Mouse (Mus musculus) retina, embryonic 14.5 days (tissue): ENCODE data around the gene Sycp2l.
A peak's percentile ranks its signal among the peaks of the same experiment; 100 is the strongest.
"Not testable (repeated sequence)": the region's sequence is repeated elsewhere in the genome, so short reads cannot be mapped to it uniquely, and the experiment has no call there.

ENCODE experiments used
- DNase-seq: peaks from one replicate; pipeline ENCODE4 v3.0.0-alpha.2; 2015; ENCODE audit warnings: low spot score

Gene Sycp2l

DNA sequence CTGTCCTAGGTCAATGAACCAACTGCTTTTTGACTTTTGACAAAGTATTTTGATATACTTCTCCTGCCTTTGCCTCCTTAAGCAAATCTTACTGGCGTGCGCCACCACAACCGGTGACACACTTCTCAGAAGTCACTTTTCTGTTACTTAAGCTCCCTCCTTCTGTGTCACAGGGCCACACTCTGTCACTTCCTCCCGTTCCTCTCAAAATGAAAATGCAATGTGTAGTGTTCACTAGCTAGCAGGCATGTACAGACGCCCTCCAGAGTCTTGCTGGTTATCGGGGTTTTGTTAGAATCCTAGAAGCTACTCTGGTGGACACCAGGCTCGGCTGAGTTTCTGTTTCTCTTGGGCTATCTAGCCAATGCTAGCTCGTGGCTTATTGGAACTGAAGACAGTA is 14.2 kb downstream of the Sycp2l start:
- DNase-seq = no peak

DNA sequence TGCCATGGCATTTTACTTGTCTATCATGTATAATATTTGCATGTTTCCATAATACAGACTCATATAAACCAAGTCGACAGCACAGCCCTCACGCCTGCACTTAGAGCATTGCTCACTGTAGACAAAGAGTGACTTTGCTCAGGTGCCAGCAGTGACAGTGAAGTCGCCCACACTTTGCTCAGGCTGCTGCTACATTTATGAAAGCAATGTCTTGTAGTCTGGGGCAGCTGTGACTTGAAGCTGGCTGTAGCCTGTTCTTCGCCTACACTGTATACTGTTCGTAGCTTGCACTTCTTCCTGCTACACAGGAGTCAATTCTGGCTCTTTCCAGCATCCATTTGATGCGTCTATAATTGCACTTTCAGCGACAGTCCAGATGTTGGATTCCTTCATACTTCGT is 15.0 kb downstream of the Sycp2l start:
- no peak for DNase-seq

GRCm38 (mm10) chr13:41134901-41135300 is 20.8 kb downstream of the Sycp2l start:
- peak; percentile 92 for DNase-seq

- no peak for DNase-seq
Observed at GRCm38 (mm10) chr13:41145433-41145970, 31.4 kb downstream of the Sycp2l start.

DNA sequence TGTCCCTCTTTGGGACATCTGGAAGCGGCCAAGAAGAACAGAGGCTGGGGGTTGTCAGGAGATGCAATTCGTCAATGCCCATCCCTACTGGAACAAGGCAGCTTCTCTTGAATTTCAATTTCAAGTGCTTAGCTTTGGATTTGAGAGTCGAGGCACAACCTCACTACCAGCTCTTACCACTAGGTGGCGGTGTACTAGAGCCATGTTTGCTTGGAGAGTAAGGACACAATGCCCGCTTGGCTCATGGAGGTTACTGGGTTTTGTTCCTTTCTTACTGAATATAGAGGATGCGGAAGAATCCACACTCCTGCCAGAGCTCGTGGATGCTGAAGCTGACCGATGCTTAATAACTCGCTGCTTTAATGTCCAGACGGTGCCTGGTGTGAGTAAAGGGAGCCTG is 32.2 kb downstream of the Sycp2l start:
- peak; percentile 71 for DNase-seq

GRCm38 (mm10) chr13:41153146-41153545 is 39.0 kb downstream of the Sycp2l start:
- DNase-seq = no peak

DNA sequence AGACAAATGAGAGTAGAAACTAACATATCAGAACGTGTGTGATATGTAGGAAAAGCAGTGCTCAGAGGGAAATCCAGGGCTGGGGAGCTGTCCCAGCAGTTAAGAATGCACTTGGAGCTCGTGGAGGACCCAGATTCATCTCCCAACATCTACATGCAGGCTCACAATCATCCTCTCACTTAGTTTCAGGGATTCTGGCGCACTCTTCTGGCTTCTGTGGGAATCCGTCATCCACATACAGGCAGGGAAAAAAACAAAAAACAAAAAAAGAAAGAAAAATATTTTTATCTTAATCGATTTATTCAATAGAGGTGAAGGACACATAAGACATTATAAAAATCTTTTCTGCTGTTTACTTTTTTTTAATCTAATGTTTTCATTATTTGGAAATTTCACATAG is 44.3 kb downstream of the Sycp2l start:
- no peak for DNase-seq

- no peak for DNase-seq
Observed at GRCm38 (mm10) chr13:41187886-41188285, 73.8 kb downstream of the Sycp2l start.

GRCm38 (mm10) chr13:41195640-41196333 is 81.7 kb downstream of the Sycp2l start:
- no peak for DNase-seq

- no peak for DNase-seq
Observed at GRCm38 (mm10) chr13:41200861-41201260, 86.8 kb downstream of the Sycp2l start.

GRCm38 (mm10) chr13:41203289-41203688 is 89.2 kb downstream of the Sycp2l start:
- DNase-seq = no peak

GRCm38 (mm10) chr13:41203691-41204090 is 89.6 kb downstream of the Sycp2l start:
- peak; percentile 53 for DNase-seq

DNA sequence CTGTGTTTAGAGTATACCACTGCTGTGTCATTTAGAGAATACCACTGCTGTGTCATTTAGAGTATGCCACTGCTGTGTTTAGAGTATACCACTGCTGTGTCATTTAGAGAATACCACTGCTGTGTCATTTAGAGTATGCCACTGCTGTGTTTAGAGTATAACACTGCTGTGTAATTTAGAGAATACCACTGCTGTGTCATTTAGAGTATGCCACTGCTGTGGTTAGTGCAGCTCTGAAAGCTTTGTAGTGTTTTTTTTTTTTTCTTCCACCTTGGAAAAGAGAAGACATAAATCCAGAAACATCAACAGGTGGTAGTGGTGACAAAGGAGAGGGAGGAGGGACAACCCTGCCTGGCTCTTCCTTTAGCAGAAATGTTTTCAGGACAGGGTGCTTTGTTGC is 91.5 kb downstream of the Sycp2l start:
- not testable (repeated sequence) for DNase-seq

DNA sequence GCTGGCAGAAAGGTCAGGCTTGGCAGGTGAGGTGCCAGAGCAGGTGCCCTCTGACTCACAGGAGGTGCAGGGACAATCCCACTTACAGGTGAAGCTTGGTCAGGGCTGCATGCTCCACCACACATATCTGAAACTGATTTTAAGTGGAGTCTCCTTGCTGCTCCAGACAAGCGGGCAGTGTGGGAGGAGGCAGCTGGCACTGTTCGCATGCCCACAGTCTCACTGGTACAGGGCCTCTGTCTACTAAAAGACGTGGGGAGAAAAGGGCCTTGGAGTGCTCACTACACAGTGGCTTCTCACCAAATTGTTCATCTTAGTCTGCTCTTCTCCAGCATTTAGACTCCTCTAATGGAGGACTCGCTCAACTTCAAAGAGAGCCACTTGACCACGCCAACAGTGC is 92.1 kb downstream of the Sycp2l start:
- no peak for DNase-seq

DNA sequence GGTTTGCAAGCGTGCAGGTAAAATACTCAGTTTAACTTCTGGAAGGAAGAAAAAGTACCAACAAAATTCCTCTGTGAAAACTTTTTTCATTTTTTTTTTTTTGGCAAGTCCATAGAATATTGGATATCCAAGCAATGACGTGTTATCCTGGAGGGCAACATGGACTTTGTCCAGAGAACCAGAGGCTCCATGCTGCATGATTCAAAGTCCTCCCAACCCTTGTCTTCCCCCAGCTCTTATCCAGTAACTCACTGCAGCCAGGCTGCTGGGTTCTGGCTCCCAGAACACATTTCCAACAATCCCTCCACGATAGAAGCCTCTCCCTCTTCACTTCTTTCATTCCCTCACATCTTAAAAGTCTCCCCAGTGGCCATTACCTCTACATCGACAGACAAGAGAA is 97.2 kb downstream of the Sycp2l start:
- no peak for DNase-seq

- no peak for DNase-seq
Observed at GRCm38 (mm10) chr13:41212558-41213322, 98.6 kb downstream of the Sycp2l start.

DNA sequence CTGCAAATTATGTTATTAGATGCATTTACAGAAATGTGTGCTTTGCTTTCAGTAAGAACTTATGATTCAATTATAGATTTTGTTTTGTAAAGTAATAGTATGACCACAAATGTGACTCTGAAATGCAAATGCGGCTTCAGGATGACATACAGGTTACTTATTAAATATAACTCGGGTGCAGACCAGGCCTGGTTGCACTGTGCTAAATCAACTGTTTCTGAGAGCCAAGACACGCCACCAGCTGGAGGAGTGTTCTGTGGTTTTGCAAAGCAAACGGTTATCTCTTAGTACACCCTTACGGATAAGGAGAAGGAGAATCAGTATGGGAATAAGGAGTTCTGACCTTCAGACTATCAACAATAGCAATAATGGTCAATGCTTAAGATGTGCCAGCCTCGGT is 101.6 kb downstream of the Sycp2l start:
- DNase-seq = no peak

DNA sequence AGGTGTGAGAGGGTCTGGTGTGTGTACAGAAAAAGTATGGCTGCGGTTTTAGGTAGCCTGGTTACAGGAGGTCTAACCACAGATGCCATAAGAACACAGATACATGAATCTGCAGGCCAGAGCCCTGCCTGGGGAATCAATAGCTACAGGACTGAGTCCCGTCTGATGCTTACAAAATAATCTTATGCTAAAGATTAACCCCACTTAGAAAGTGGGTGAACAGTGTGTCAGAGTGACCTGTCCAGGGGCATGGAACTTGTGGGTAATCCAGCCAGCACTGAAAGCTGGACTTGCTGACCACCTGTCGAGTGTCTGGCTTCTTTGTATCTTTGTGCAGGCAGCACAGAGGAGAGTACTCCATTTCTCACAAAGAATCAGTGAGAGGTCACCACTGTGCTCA is 102.1 kb downstream of the Sycp2l start:
- no peak for DNase-seq

- DNase-seq = peak; percentile 22
Observed at GRCm38 (mm10) chr13:41219056-41219455, 104.9 kb downstream of the Sycp2l start.

DNA sequence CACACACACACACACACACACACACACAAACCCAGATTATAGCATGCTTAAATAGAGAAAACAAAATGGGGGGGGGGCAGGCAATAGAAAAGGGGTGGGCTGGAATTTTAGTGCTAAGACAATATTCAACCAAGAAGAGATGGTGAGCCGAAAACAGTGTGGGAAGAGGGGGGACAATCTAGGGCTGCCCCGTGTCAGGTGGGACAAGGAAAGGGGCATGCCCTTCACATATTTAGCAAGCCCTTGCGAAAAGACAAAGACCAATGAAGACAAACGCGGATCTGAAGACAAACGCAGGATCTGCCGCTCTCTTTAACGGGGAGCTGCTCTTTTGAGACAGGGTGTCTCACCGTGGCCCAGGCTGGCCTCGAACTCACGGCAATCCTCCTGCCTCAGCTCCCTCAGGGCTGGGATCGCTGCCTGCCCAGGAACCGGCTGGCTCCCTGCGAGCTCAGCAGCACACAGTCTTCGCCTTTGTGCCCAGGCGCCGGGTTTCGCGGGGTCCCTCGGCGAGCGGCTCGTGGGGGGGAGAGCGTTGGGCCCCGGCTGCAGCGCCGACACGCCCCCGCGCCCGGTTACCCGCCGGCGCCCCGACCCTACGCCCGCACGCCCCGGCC is 105.7 kb downstream of the Sycp2l start:
- DNase-seq = no peak

GRCm38 (mm10) chr13:41220304-41220834 is 106.3 kb downstream of the Sycp2l start, which contains the start of gene Elovl2:
TSS of gene Elovl2 (minus strand) at chr13:41220405.
- DNase-seq = peak; percentile 83
